In genomic region chr13:23591886-23592285, GRCm38 (mm10) we compare ENCODE assay signal across 1 mouse cellular context. TPM values are rescaled to one million over a fixed set of nuclear protein-coding genes. Genes with fewer than 3 reads are reported as not detected.
"Had no signal": no experiment of that assay in that cellular context is flagged by ENCODE, and none has a peak within 500 bp of the region (broad histone marks: within the 10 kb centered on the region; RNA-seq: fewer than 3 reads in every experiment).

No protein-coding gene starts in this region.

RNA-seq across cellular contexts. Expression of gene Hist1h2ad, which starts 17.7 kb away (rescaled TPM):
- polyA plus RNA-seq: forebrain, postnatal 0 days had no signal

RNA-seq across cellular contexts. Expression of gene Hist1h2bf, which starts 17.9 kb away (rescaled TPM):
- polyA plus RNA-seq: forebrain, postnatal 0 days had no signal
